Mouse (Mus musculus): ENCODE measurements around the gene Dennd2c. TPM values are rescaled to one million over a fixed set of nuclear protein-coding genes. Genes with fewer than 3 reads are reported as not detected.

Gene Dennd2c
- polyA plus RNA-seq, 1 experiment from 2014 or later = 5.5 TPM

DNA sequence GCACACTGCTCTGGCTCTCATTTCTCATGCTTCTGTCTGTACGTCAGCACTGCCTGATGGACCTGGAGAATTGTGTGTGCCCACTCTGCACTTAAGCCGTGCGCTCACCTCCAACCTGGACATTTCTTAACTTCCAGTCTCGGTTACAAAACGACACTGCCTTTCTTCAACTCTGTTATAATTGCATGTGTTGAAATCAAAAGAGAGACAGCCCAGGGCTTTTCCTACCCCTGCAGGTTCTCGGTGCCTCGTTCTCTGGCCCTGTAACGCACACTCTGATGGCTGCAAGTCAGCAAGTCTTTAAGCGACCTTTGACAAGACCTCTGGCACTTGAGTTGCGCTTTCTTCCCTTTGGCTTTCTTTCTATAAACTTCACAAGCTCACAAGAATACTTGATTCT, 40.0 kb downstream of the Dennd2c start:
- WGBS = 82% methylated on average over 10 of the region's 10 CpGs
- Histone ChIP-seq H3K9ac (no peak overlapping the region), H3K27me3 (no peaks in the 10 kb centered on the region), H3K9me3 (no peaks in the 10 kb centered on the region), H3K27ac (no peak overlapping the region), H3K4me3 (no peak overlapping the region), H3K4me1 (peaks cover 12% of the 10 kb centered on the region; the same call in 1 of the 2 replicates), H3K4me2 (no peak overlapping the region), H3K36me3 (no peaks in the 10 kb centered on the region)
- ATAC-seq (ENCODE audit: borderline replicate concordance, extremely low read depth, low FRiP score, low TSS enrichment) = no peak

GRCm38 (mm10) chr3:103145336-103145735, 42.9 kb downstream of the Dennd2c start:
- H3K4me2 ChIP-seq = no peak overlapping the region
- H3K36me3 ChIP-seq = no peaks in the 10 kb centered on the region
- H3K9ac ChIP-seq = no peak overlapping the region
- no peaks in the 10 kb centered on the region for H3K4me1 ChIP-seq
- H3K27ac ChIP-seq = no peak overlapping the region
- no peak for ATAC-seq (ENCODE audit: borderline replicate concordance, extremely low read depth, low FRiP score, low TSS enrichment)
- H3K4me3 ChIP-seq = no peak overlapping the region
- no peaks in the 10 kb centered on the region for H3K27me3 ChIP-seq
- 74% methylated on average over 2 of the region's 2 CpGs for WGBS
- H3K9me3 ChIP-seq = no peaks in the 10 kb centered on the region

DNA sequence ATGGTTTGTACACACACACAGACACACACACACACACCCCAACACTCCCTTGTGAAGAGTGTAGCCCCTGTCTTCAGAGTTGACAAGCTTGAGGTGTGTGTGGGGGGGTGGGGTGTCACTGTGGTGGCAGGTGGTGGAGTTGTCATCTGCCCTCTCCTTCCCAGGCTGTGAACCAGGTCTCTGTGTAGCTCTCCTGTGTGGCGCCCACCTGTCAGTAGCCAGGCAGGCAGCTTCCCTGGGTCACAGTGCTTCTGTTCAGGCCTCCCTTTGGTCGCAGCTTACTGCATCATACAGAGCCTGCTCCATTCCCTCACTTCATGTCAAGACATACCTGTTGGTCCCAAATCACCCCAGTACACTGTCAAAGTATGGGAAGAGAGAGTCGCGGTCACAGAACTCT, 43.4 kb downstream of the Dennd2c start:
- Histone ChIP-seq H3K9ac (no peak overlapping the region), H3K4me3 (no peak overlapping the region), H3K4me2 (no peak overlapping the region), H3K4me1 (no peaks in the 10 kb centered on the region), H3K36me3 (no peaks in the 10 kb centered on the region), H3K27ac (no peak overlapping the region), H3K27me3 (no peaks in the 10 kb centered on the region), H3K9me3 (no peaks in the 10 kb centered on the region)
- WGBS = 74% methylated on average over 4 of the region's 4 CpGs
- no peak for ATAC-seq (ENCODE audit: borderline replicate concordance, extremely low read depth, low FRiP score, low TSS enrichment)

DNA sequence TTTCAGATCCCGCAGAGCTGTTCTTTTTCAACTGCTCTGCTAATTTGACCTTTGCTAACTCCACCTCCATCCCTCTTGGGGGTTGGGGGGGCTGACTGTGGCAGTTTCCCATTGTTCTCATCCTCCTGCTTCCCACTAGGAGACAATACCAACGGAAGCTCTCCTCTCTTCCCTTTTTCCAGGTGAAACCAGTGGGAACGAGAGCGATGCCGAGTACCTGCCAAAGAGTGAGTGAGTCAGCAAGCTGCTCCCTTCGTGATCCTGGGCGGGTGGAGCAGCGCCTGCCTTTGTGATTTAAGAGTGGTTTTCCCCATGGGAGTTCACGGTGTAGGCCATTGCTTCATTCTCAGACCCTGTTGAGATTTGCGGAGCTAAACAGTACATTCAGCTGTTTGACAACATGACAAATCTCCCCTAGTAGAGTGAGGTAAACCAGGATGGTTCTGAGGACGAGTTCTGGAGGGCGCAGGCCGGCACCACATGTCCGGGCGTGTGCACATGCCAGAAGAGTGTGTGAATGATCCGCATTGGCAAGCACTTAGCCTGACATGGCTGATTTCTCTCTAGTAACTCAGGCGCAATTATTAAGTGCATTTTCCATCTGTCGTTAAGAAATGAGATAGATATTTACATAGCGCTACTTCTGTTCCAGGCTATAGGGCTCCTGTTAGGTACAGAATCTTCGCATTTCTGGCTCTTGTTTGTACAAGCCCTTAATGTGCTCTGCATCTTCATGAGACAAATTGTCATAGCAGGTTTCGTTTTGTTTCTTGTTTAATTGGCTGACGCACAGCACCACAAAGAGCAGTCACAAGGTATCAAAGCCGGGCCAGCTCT, 44.1 kb downstream of the Dennd2c start:
- Histone ChIP-seq H3K36me3 (no peaks in the 10 kb centered on the region), H3K27me3 (no peaks in the 10 kb centered on the region), H3K4me3 (no peak overlapping the region), H3K4me2 (no peak overlapping the region), H3K4me1 (no peaks in the 10 kb centered on the region), H3K9ac (no peak overlapping the region), H3K9me3 (no peaks in the 10 kb centered on the region), H3K27ac (no peak overlapping the region)
- ATAC-seq (ENCODE audit: borderline replicate concordance, extremely low read depth, low FRiP score, low TSS enrichment) = no peak
- WGBS = 68% methylated on average over 23 of the region's 23 CpGs

GRCm38 (mm10) chr3:103147775-103148174, 45.4 kb downstream of the Dennd2c start:
- H3K4me3 ChIP-seq = no peak overlapping the region
- ATAC-seq (ENCODE audit: borderline replicate concordance, extremely low read depth, low FRiP score, low TSS enrichment) = no peak
- H3K27me3 ChIP-seq = no peaks in the 10 kb centered on the region
- H3K27ac ChIP-seq = no peak overlapping the region
- H3K9me3 ChIP-seq = no peaks in the 10 kb centered on the region
- no peak overlapping the region for H3K4me2 ChIP-seq
- no peaks in the 10 kb centered on the region for H3K4me1 ChIP-seq
- no peaks in the 10 kb centered on the region for H3K36me3 ChIP-seq
- H3K9ac ChIP-seq = no peak overlapping the region
- WGBS = 82% methylated on average over 4 of the region's 4 CpGs

DNA sequence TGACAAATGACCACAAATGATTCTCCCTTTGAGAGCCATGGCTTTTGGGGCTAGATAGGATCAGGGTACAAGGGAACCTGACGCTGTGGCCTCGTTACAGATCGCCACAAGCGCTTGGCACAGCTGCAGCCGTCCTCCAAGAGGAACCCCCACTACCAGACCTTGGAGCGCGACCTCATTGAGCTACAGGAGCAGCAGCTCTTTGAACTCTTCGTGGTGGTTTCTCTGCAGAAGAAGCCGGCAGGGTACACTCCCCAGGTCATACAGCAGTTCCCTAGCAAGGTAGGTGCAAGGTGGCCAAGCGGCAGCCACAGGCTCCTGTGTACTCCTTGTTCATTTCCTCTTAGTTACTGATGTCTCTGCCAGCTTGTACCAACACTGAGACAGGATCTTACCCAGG, 46.5 kb downstream of the Dennd2c start:
- Histone ChIP-seq H3K9me3 (no peaks in the 10 kb centered on the region), H3K36me3 (peaks cover 8% of the 10 kb centered on the region), H3K4me1 (no peaks in the 10 kb centered on the region), H3K9ac (no peak overlapping the region), H3K4me2 (no peak overlapping the region), H3K4me3 (no peak overlapping the region), H3K27me3 (no peaks in the 10 kb centered on the region), H3K27ac (no peak overlapping the region)
- no peak for ATAC-seq (ENCODE audit: borderline replicate concordance, extremely low read depth, low FRiP score, low TSS enrichment)
- 83% methylated on average over 10 of the region's 10 CpGs for WGBS

- H3K4me1 ChIP-seq = no peaks in the 10 kb centered on the region
- no peak for ATAC-seq (ENCODE audit: borderline replicate concordance, extremely low read depth, low FRiP score, low TSS enrichment)
- H3K27me3 ChIP-seq = no peaks in the 10 kb centered on the region
- H3K36me3 ChIP-seq = peaks cover 11% of the 10 kb centered on the region
- no peak overlapping the region for H3K4me3 ChIP-seq
- no peaks in the 10 kb centered on the region for H3K9me3 ChIP-seq
- no peak overlapping the region for H3K9ac ChIP-seq
- no peak overlapping the region for H3K4me2 ChIP-seq
- H3K27ac ChIP-seq = no peak overlapping the region
Measured at GRCm38 (mm10) chr3:103153761-103154160, 51.4 kb downstream of the Dennd2c start.

DNA sequence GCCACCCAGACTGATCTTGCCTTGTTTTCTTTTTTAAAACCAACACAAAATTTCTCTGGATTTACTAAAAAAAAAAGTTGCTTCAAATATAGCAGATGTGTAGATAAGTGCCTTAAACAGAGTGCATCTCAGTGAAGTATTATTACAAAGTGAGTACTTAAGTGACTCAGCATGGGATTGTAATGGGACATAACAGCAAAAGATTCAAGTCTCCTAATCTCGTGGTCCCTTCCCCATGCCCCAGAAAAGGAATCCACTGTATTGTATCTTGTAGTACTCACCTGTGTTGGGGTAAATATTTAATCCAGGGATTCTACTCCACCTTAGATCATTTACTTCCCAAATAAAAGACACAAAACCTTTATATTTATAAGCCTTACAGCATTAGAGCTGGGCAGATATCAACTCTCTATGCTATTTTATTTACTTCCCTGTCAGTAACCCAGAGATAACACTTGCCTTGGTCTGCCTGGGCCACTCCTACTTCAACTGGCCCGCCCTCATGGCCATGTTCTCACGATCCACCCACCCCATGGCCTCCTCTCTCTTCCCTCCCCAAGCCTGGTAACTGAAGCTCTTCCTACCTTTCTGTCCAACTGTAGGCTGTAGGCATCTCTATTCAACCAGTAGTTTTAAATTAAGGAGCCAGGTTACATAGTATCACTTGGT, 57.0 kb downstream of the Dennd2c start:
- Histone ChIP-seq H3K9me3 (no peaks in the 10 kb centered on the region), H3K4me2 (no peak overlapping the region), H3K27me3 (no peaks in the 10 kb centered on the region), H3K4me1 (no peaks in the 10 kb centered on the region), H3K36me3 (no peaks in the 10 kb centered on the region; the same call in 1 of the 2 replicates), H3K4me3 (no peak overlapping the region), H3K27ac (no peak overlapping the region), H3K9ac (no peak overlapping the region)
- no peak for ATAC-seq (ENCODE audit: borderline replicate concordance, extremely low read depth, low FRiP score, low TSS enrichment)
- 34% methylated on average over 3 of the region's 3 CpGs for WGBS

- H3K4me3 ChIP-seq = no peak overlapping the region
- no peak for ATAC-seq (ENCODE audit: borderline replicate concordance, extremely low read depth, low FRiP score, low TSS enrichment)
Measured at GRCm38 (mm10) chr3:103169771-103170170, 67.4 kb downstream of the Dennd2c start.

GRCm38 (mm10) chr3:103171505-103172267, 69.3 kb downstream of the Dennd2c start, which contains the start of gene Bcas2:
Gene Bcas2, plus strand, starts transcription at chr3:103171655.
- H3K9ac ChIP-seq = peak within 1 kb of the TSS; percentile 87
- H3K36me3 ChIP-seq = peaks cover 31% of the 10 kb centered on the region
- WGBS = under 1% methylated on average over 56 of the region's 56 CpGs
- H3K4me3 ChIP-seq = peak within 1 kb of the TSS; percentile 81
- H3K4me2 ChIP-seq = peak within 1 kb of the TSS; percentile 65
- peak; percentile 96 for ATAC-seq (ENCODE audit: borderline replicate concordance, extremely low read depth, low FRiP score, low TSS enrichment)
- H3K27ac ChIP-seq = peak within 1 kb of the TSS; percentile 79
- H3K27me3 ChIP-seq = no peaks in the 10 kb centered on the region
- H3K9me3 ChIP-seq = no peaks in the 10 kb centered on the region
- peaks cover 13% of the 10 kb centered on the region for H3K4me1 ChIP-seq

More at GRCm38 (mm10) chr3:103169771-103170170, 67.4 kb downstream of the Dennd2c start:
- H3K4me2 ChIP-seq = no peak overlapping the region
- no peak overlapping the region for H3K27ac ChIP-seq
- H3K36me3 ChIP-seq = peaks cover 13% of the 10 kb centered on the region
- 19% methylated on average over 4 of the region's 4 CpGs for WGBS
- H3K9me3 ChIP-seq = no peaks in the 10 kb centered on the region
- H3K4me1 ChIP-seq = peaks cover 13% of the 10 kb centered on the region
- no peak overlapping the region for H3K9ac ChIP-seq
- no peaks in the 10 kb centered on the region for H3K27me3 ChIP-seq

- Histone ChIP-seq H3K27ac (no peak overlapping the region), H3K4me3 (peak overlapping the region; percentile 81), H3K4me2 (peak overlapping the region; percentile 65), H3K9me3 (no peaks in the 10 kb centered on the region), H3K9ac (peak overlapping the region; percentile 87), H3K36me3 (peaks cover 36% of the 10 kb centered on the region), H3K4me1 (peaks cover 13% of the 10 kb centered on the region), H3K27me3 (no peaks in the 10 kb centered on the region)
- WGBS = 11% methylated on average over 5 of the region's 5 CpGs
- no peak for ATAC-seq (ENCODE audit: borderline replicate concordance, extremely low read depth, low FRiP score, low TSS enrichment)
Measured at GRCm38 (mm10) chr3:103172615-103173014, 70.2 kb downstream of the Dennd2c start.
